Mouse (Mus musculus) hindbrain, postnatal 0 days (tissue): Measurements from ENCODE around the gene Sult5a1. TPM values are rescaled to one million over a fixed set of nuclear protein-coding genes. Genes with fewer than 3 reads are reported as not detected.
"Not testable (repeated sequence)": the region's sequence is repeated elsewhere in the genome, so short reads cannot be mapped to it uniquely, and the experiment has no call there.

Source experiments
- ATAC-seq: fragments of 200-750 bp; cut with Nextera tagmentation; 2 replicates; pipeline ENCODE4 v1.8.0; 2017; ENCODE audit warnings: mild to moderate bottlenecking, moderate TSS enrichment, moderate library complexity
- DNase-seq: peaks from one replicate; pipeline ENCODE4 v3.0.0-alpha.2; 2015; ENCODE audit warnings: low spot score
- H3K27ac ChIP-seq: fragments of 300-500 bp; sonication (generic); 2 replicates; pipeline ENCODE4 v1.5.1; 2014; ENCODE audit warnings: mild to moderate bottlenecking
- H3K27me3 ChIP-seq: fragments of 300-500 bp; sonication (generic); 2 replicates; pipeline ENCODE4 v1.6.1; 2014; ENCODE audit warnings: low read length, mixed read lengths; ENCODE audit not compliant: insufficient read depth
- H3K36me3 ChIP-seq: fragments of 300-500 bp; sonication (generic); 2 replicates; pipeline ENCODE4 v1.6.1; 2014; ENCODE audit warnings: low read length, mixed read lengths; ENCODE audit not compliant: insufficient read depth
- H3K4me1 ChIP-seq: fragments of 300-500 bp; sonication (generic); 2 replicates; pipeline ENCODE4 v1.6.1; 2014; ENCODE audit warnings: antibody characterized with exemption, low read length, mixed read lengths; ENCODE audit not compliant: insufficient read depth
- H3K4me2 ChIP-seq: fragments of 300-500 bp; sonication (generic); 2 replicates; pipeline ENCODE4 v1.6.1; 2014; ENCODE audit warnings: low read depth, mild to moderate bottlenecking, low read length, moderate library complexity, mixed read lengths
- H3K4me3 ChIP-seq: fragments of 300-500 bp; sonication (generic); 2 replicates; pipeline ENCODE4 v1.5.1; 2014; ENCODE audit warnings: low read length
- H3K9ac ChIP-seq: fragments of 300-500 bp; sonication (generic); replicated peaks from 2 replicates; pipeline ENCODE4 v1.6.1; 2014; ENCODE audit warnings: mild to moderate bottlenecking, low read length, moderate library complexity, mixed read lengths
- H3K9me3 ChIP-seq: fragments of 300-500 bp; sonication (generic); 2 replicates; pipeline ENCODE4 v1.6.1; 2016; ENCODE audit warnings: low read length, mixed read lengths
- CTCF ChIP-seq: IDR thresholded peaks from 2 replicates; pipeline ENCODE4 v1.5.1; 2016; ENCODE audit warnings: antibody characterized with exemption, control low read depth, low read depth
- WGBS: fragments of 180-500 bp; shearing (Covaris S2); extraction: QIAGEN DNeasy Blood & Tissue Kit; methylation state at CpG from one replicate; pipeline ENCODE4 v1.1.7; 2014; 5-methylcytosine and 5-hydroxymethylcytosine counted together
- polyA plus RNA-seq: library from polyadenylated mRNA; unstranded; fragments of >200 nt; fragmentation: Nextera tagmentation; extraction: Ambion mirVana; gene quantifications from 2 replicates; pipeline ENCODE4 v1.2.1, GENCODE M21; 2015
- total RNA-seq: library from RNA; depleted of rRNA; stranded (reverse); fragments of >200 nt; gene quantifications from 2 replicates; pipeline ENCODE4 v1.2.3, GENCODE M21; 2014; rRNA removed

Sult5a1 gene
- total RNA-seq (2.9 and 3.7 TPM in 2 replicates), polyA plus RNA-seq (2.7 and 2.9 TPM in 2 replicates)

DNA sequence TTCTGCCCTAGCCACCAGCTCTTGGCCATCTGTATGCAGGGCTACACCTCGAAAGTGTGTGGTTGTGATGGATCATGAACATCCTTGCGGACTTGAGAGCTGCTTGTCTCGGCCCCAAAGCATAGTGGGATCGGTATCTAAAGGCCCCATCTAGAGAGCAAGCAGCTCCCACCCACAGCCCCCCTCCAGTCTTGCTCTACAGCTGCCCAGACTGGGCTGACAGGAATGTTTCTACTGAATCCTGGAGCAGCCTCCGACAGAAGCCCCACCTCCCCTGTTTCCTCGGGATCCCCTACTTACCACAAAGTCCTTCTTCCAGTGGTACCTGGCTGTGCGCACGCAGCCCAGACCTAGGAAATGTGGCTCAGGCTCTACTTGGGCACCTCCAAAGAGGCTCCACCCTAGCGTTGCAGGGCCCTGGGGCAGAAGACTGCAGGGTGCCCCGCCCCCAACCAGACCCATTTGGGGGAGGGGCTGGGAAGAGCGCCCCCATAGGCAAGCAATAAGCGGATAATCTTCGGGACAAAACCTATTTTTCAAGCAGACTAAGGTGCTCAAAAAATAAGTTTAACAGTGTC lies at the start of gene Sult5a1:
Gene Sult5a1 (minus strand): TSS at position 428 of the 578 bp plus-strand sequence.
- Histone ChIP-seq H3K4me3 (no peak within 1 kb of the TSS), H3K9me3 (no peaks in the 10 kb centered on the region), H3K27me3 (no peaks in the 10 kb centered on the region), H3K27ac (no peak within 1 kb of the TSS), H3K4me1 (no peaks in the 10 kb centered on the region), H3K4me2 (peak within 1 kb of the TSS; percentile 25), H3K36me3 (no peaks in the 10 kb centered on the region), H3K9ac (no peak within 1 kb of the TSS)
- 31% methylated on average over 13 of the region's 13 CpGs for WGBS
- DNase-seq (no peak), ATAC-seq (no peak)
- peak; percentile 27; the same call in 1 of the 2 replicates for TF ChIP-seq CTCF

DNA sequence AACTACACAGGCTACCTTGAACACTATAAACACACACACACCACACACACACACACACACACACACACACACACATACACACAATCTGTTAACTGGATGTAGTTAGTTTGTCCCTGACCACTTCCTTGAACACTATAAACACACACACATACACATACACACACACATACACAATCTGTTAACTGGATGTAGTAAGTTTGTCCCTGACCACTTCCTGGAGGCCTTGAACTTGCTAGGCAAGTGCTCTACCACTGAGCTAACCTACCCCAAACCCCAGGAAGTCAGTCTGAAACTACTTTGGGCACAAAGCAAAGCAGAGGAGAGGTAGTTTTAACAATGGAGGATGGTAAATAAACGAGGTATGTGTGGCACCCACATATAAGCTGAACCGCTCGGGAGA lies 45.5 kb upstream of the Sult5a1 start:
- Histone ChIP-seq H3K4me2 (no peak overlapping the region), H3K4me3 (no peak overlapping the region), H3K36me3 (peaks cover 24% of the 10 kb centered on the region; the same call in 1 of the 2 replicates), H3K27ac (no peak overlapping the region), H3K9me3 (no peaks in the 10 kb centered on the region), H3K9ac (no peak overlapping the region), H3K27me3 (no peaks in the 10 kb centered on the region), H3K4me1 (no peaks in the 10 kb centered on the region)
- TF ChIP-seq CTCF = no peak
- ATAC-seq (no peak), DNase-seq (no peak)
- WGBS = 85% methylated on average over 3 of the region's 3 CpGs

DNA sequence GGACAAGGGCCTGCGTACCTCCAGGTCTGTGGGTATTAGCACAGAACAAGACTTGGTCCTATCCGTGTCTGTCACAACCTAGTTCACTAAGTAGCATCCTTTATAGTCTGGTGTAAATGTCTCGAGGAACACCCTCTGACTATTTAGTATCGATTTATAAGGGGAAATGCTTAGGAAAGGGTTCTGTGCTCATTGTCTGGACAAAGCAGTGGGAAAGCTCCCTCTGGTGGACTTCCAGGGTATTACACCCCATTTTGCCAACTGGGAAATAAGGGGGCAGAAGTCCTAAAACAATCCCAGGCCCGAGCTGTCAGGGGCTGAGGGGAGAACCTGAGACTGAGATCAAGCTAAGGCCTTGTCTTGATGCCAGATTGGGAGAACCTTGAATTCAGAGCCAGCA lies 44.2 kb upstream of the Sult5a1 start:
- ATAC-seq = peak; percentile 50; the same call in 1 of the 2 replicates

DNA sequence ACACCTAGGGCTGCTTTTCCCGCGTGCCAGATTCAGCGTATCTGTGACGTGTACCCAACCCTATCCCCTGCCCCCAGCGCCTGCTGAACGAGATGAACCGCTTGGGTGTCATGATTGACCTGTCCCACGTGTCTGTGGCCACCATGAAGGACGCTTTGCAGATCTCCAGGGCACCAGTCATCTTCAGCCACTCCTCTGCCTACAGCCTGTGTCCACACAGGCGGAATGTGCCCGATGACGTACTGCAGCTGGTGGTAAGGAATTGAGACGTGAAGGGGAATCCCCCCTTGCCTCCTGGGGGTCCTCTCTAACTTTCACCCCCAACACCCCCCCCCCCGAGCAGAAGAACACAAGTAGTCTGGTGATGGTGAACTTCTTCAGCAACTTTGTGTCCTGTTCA lies 41.7 kb upstream of the Sult5a1 start:
- no peak for ATAC-seq
- H3K9ac ChIP-seq = no peak overlapping the region
- H3K4me1 ChIP-seq = no peaks in the 10 kb centered on the region
- no peak for DNase-seq
- no peaks in the 10 kb centered on the region for H3K36me3 ChIP-seq
- H3K27me3 ChIP-seq = no peaks in the 10 kb centered on the region
- no peak overlapping the region for H3K4me2 ChIP-seq
- no peak for TF ChIP-seq CTCF
- H3K27ac ChIP-seq = no peak overlapping the region
- no peaks in the 10 kb centered on the region for H3K9me3 ChIP-seq
- WGBS = 75% methylated on average over 14 of the region's 14 CpGs
- no peak overlapping the region for H3K4me3 ChIP-seq

More for the DNA sequence above, 44.2 kb upstream of the Sult5a1 start:
- DNase-seq = peak; percentile 88
- peak; percentile 99 for TF ChIP-seq CTCF
- H3K9ac ChIP-seq = no peak overlapping the region
- H3K4me3 ChIP-seq = no peak overlapping the region
- H3K4me1 ChIP-seq = no peaks in the 10 kb centered on the region
- H3K9me3 ChIP-seq = no peaks in the 10 kb centered on the region
- peaks cover 11% of the 10 kb centered on the region; the same call in 1 of the 2 replicates for H3K36me3 ChIP-seq
- 23% methylated on average over 5 of the region's 5 CpGs for WGBS
- no peaks in the 10 kb centered on the region for H3K27me3 ChIP-seq
- no peak overlapping the region for H3K27ac ChIP-seq
- no peak overlapping the region for H3K4me2 ChIP-seq

DNA sequence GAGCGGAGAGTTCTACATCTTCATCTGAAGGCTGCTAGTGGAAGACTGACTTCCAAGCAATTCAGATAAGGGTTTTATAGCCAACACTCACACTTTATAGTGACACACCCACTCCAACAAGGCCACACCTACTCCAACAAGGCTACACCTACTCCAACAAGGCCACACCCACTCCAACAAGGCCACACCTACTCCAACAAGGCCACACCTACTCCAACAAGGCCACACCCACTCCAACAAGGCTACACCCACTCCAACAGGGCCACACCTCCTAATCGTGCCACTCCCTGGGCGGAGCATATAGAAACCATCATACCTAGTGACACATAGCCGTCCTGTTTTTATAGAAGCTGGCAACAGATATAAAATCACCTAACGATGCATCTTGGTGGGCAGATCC lies 38.9 kb upstream of the Sult5a1 start:
- not testable (repeated sequence) for H3K4me3 ChIP-seq, H3K9ac ChIP-seq, H3K27me3 ChIP-seq, H3K27ac ChIP-seq, DNase-seq, H3K4me1 ChIP-seq, H3K4me2 ChIP-seq, H3K36me3 ChIP-seq, ATAC-seq, H3K9me3 ChIP-seq
- WGBS = 75% methylated on average over 5 of the region's 5 CpGs

DNA sequence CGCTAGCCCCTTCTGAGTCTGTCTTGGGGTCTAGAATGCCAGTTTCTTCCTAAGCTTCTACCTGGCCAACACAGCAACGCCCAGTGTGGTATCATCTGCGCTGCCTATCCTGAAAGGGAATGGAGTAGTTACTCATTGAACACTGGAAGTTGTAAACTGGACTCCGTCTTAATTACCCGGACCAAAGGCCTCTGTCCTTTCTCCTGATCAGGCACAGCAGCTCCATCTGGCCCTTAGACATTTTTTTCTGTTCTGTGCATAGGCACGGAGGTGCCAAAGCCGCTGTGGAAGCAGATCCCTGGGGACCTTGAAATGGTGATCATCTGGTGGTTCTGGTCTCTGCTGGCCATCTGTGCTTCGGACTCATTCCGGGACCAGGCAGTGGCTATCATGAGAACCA lies 35.7 kb upstream of the Sult5a1 start:
- H3K4me3 ChIP-seq = no peak overlapping the region
- H3K9me3 ChIP-seq = no peaks in the 10 kb centered on the region
- H3K4me2 ChIP-seq = no peak overlapping the region
- ATAC-seq = no peak
- 73% methylated on average over 9 of the region's 9 CpGs for WGBS
- H3K27ac ChIP-seq = no peak overlapping the region
- TF ChIP-seq CTCF = no peak
- no peak for DNase-seq
- no peaks in the 10 kb centered on the region for H3K4me1 ChIP-seq
- H3K36me3 ChIP-seq = no peaks in the 10 kb centered on the region
- no peak overlapping the region for H3K9ac ChIP-seq
- no peaks in the 10 kb centered on the region for H3K27me3 ChIP-seq

DNA sequence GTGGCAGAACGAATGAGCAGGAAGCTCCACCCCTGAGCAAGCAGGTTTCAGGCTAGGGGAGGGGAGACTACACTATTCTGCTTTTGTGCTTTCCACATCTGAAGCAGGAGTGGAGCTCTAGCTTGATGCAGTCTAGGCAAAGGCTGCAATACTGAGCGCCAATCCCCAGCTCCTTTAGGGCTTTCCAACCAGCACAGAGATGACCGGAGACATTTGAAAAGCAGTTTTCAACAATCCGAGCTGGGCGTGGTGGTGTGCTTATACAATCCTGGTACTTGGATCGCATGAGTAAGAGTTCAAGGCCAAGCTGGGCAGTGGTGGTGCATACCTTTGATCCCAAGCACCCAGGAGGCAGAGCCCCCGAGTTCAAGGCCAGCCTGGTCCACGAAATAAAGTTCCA lies 33.8 kb upstream of the Sult5a1 start:
- H3K4me1 ChIP-seq = no peaks in the 10 kb centered on the region
- WGBS = 70% methylated on average over 7 of the region's 8 CpGs
- no peak overlapping the region for H3K27ac ChIP-seq
- TF ChIP-seq CTCF = no peak
- H3K9ac ChIP-seq = no peak overlapping the region
- H3K4me2 ChIP-seq = no peak overlapping the region
- ATAC-seq (no peak), DNase-seq (no peak)
- H3K36me3 ChIP-seq = no peaks in the 10 kb centered on the region
- no peak overlapping the region for H3K4me3 ChIP-seq
- H3K9me3 ChIP-seq = no peaks in the 10 kb centered on the region
- H3K27me3 ChIP-seq = no peaks in the 10 kb centered on the region
